Mouse (Mus musculus) heart, adult 11 months (tissue): ENCODE data around the gene Tcf7l1.
A peak's percentile ranks its signal among the peaks of the same experiment; 100 is the strongest.

Source experiments
- DNase-seq: peaks from one replicate; pipeline ENCODE4 v3.0.0; 2022

The Tcf7l1 gene

GRCm38 (mm10) chr6:72783780-72784179, 5.3 kb downstream of the Tcf7l1 start:
- no peak for DNase-seq

GRCm38 (mm10) chr6:72778779-72779776, 10.0 kb downstream of the Tcf7l1 start:
- DNase-seq, result no peak

GRCm38 (mm10) chr6:72777212-72777611, 11.8 kb downstream of the Tcf7l1 start:
- no peak for DNase-seq

GRCm38 (mm10) chr6:72774275-72774674, 14.8 kb downstream of the Tcf7l1 start:
- no peak for DNase-seq

GRCm38 (mm10) chr6:72769915-72770776, 18.9 kb downstream of the Tcf7l1 start:
- no peak for DNase-seq

- no peak for DNase-seq
Measured at GRCm38 (mm10) chr6:72769343-72769742, 19.7 kb downstream of the Tcf7l1 start.

- peak; percentile 95 for DNase-seq
Measured at GRCm38 (mm10) chr6:72768804-72769203, 20.2 kb downstream of the Tcf7l1 start.

- DNase-seq, result no peak
Measured at GRCm38 (mm10) chr6:72768097-72768496, 21.0 kb downstream of the Tcf7l1 start.

- no peak for DNase-seq
Measured at GRCm38 (mm10) chr6:72763616-72764015, 25.4 kb downstream of the Tcf7l1 start.

GRCm38 (mm10) chr6:72761645-72762044, 27.4 kb downstream of the Tcf7l1 start:
- DNase-seq, result no peak

- DNase-seq, result no peak
Measured at GRCm38 (mm10) chr6:72758239-72759017, 30.6 kb downstream of the Tcf7l1 start.

GRCm38 (mm10) chr6:72755267-72755889, 33.7 kb downstream of the Tcf7l1 start:
- DNase-seq, result no peak

- no peak for DNase-seq
Measured at GRCm38 (mm10) chr6:72754215-72754614, 34.8 kb downstream of the Tcf7l1 start.

GRCm38 (mm10) chr6:72753782-72754181, 35.3 kb downstream of the Tcf7l1 start:
- DNase-seq, result no peak

- DNase-seq, result no peak
Measured at GRCm38 (mm10) chr6:72752824-72753223, 36.2 kb downstream of the Tcf7l1 start.

- no peak for DNase-seq
Measured at GRCm38 (mm10) chr6:72751210-72751609, 37.8 kb downstream of the Tcf7l1 start.

- no peak for DNase-seq
Measured at GRCm38 (mm10) chr6:72748882-72749437, 40.1 kb downstream of the Tcf7l1 start.

GRCm38 (mm10) chr6:72748421-72748820, 40.6 kb downstream of the Tcf7l1 start:
- DNase-seq, result no peak

- DNase-seq, result no peak
Measured at GRCm38 (mm10) chr6:72747814-72748213, 41.2 kb downstream of the Tcf7l1 start.

- DNase-seq, result no peak
Measured at GRCm38 (mm10) chr6:72747156-72747555, 41.9 kb downstream of the Tcf7l1 start.

GRCm38 (mm10) chr6:72745781-72746180, 43.3 kb downstream of the Tcf7l1 start:
- no peak for DNase-seq
